Mouse (Mus musculus) ES-E14 (cell line): ENCODE measurements around the gene Gnat2.

Experiments used
- CHD2 ChIP-seq: IDR thresholded peaks from 2 replicates; pipeline ENCODE4 v1.6.1; 2014; ENCODE audit warnings: mild to moderate bottlenecking, low read depth, low read length, inconsistent platforms
- ZC3H11A ChIP-seq: IDR thresholded peaks from 2 replicates; pipeline ENCODE4 v1.6.1; 2012; ENCODE audit warnings: low read depth, mild to moderate bottlenecking, inconsistent platforms, low read length, borderline replicate concordance

DNA sequence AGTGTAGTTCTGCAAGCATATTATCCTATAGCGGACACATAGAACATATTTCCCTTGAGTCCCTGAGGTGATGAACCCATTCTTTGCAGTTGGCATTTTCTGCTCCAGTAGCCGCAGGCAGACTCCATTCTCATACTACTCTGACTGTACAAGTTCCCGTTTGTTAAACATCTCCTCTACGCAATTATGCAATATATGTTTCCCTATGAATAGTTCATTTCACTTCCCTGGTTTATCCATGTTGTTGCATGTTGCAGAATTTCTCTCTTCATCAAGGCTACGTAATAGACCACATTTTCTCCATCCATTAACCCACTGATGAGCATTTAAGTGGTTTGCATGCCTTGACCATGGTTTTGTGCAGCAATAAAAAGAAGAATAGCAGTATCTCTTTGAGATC is 42.1 kb upstream of the Gnat2 start:
- TF ChIP-seq CHD2: no peak
- TF ChIP-seq ZC3H11A: no peak
